Mouse (Mus musculus): ENCODE measurements around the gene Col15a1. TPM values are rescaled to one million over a fixed set of nuclear protein-coding genes. Genes with fewer than 3 reads are reported as not detected.
A peak's percentile ranks its signal among the peaks of the same experiment; 100 is the strongest.

Gene Col15a1
- polyA plus RNA-seq, 1 experiment from 2014 or later: 3.1 TPM

DNA sequence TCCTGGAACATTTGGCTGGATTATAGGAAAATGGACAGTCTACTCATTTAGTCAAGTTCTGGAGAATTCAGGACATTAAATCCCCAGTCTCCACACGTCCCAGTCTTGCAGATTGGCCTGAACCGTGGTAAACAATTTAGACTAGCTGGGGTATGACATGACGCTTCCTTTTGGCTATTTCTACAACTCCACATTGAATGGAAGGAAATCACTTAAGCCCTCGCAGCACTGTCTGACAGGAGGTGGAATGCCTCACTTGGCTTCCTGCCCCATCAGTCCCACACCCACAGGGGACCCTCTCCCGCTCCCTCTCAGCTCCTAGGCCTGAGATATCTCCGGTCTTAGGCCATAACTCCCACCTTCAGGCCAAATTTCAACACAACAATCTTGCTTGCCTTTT, 2.1 kb upstream of the Col15a1 start:
- WGBS: 82% methylated on average over 6 of the region's 6 CpGs
- Histone ChIP-seq H3K9ac (replicated peaks) (no peak overlapping the region), H3K4me2 (replicated peaks) (no peak overlapping the region), H3K36me3 (no peaks in the 10 kb centered on the region), H3K4me3 (no peak overlapping the region), H3K27ac (replicated peaks) (no peak overlapping the region), H3K4me1 (peaks cover 13% of the 10 kb centered on the region; the same call in 1 of the 2 replicates), H3K27me3 (peaks cover 40% of the 10 kb centered on the region), H3K9me3 (no peaks in the 10 kb centered on the region)
- no peak for ATAC-seq (replicated peaks)

DNA sequence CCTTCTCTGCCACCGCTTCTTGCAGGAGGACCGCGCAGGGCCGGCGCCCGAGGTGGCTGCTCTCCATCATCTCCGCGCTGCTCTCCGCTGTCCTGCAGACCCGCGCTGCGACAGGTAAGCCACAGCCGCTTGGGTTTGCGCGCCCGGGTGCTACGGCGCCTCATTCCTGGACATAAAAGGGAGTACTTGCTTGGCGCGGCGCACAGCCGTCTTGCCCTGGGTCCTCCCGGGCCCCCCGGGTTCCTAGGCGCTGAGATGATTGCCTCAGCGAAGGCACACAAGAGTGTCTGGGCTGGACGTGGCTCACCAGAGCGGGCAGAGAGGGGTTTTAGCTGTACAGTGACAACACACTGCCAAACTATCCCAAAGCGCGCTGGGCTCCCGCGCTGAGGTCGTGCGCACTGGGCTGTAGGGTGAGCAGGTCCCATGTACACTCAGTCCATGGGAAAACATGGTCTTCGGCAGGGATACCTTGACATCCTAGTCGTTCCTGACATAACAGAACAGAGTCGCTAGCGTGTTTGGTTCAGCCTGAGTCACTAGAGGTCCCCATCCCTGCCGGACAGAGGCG, 545 bp downstream of the Col15a1 start:
- WGBS: 2% methylated on average over 40 of the region's 40 CpGs
- H3K27me3 ChIP-seq: peaks cover 40% of the 10 kb centered on the region
- ATAC-seq (replicated peaks): peak; percentile 75

GRCm38 (mm10) chr4:47209466-47209865, 1.5 kb downstream of the Col15a1 start:
- Histone ChIP-seq H3K36me3 (no peaks in the 10 kb centered on the region), H3K4me2 (replicated peaks) (no peak overlapping the region), H3K27me3 (peaks cover 40% of the 10 kb centered on the region), H3K9ac (replicated peaks) (no peak overlapping the region), H3K9me3 (no peaks in the 10 kb centered on the region), H3K27ac (replicated peaks) (no peak overlapping the region), H3K4me1 (peaks cover 13% of the 10 kb centered on the region; the same call in 1 of the 2 replicates), H3K4me3 (no peak overlapping the region)
- 82% methylated on average over 7 of the region's 7 CpGs for WGBS
- no peak for ATAC-seq (replicated peaks)

More for the DNA sequence above, 545 bp downstream of the Col15a1 start:
- Histone ChIP-seq H3K4me1 (peaks cover 13% of the 10 kb centered on the region; the same call in 1 of the 2 replicates), H3K4me2 (replicated peaks) (peak overlapping the region; percentile 72), H3K27ac (replicated peaks) (no peak overlapping the region), H3K36me3 (no peaks in the 10 kb centered on the region), H3K9ac (replicated peaks) (peak overlapping the region; percentile 47), H3K9me3 (no peaks in the 10 kb centered on the region), H3K4me3 (peak overlapping the region; percentile 51)

DNA sequence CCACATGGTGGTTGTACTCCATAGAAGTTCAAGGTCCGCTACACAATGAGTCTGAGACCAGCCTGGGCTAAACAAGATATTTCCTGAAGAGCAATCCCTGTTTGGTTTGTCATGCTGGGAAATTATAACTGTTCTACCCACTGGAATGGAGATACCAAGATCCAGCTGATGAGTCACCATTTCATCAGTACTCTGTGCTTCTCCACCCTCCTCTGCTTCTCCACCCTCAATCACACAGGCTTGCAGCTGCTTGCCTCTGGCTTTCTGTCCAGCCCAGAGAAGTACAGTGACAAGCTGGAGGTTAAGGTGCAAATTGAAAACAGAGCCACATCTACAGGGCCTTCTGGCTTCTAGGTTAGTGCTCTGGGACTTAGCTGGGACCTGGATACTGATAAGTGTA, 10.9 kb downstream of the Col15a1 start:
- no peaks in the 10 kb centered on the region for H3K4me1 ChIP-seq
- WGBS: 90% methylated on average over 1 of the region's 1 CpGs
- no peak for ATAC-seq (replicated peaks)
- no peaks in the 10 kb centered on the region for H3K36me3 ChIP-seq
- no peak overlapping the region for H3K4me3 ChIP-seq
- H3K4me2 ChIP-seq (replicated peaks): no peak overlapping the region
- no peaks in the 10 kb centered on the region for H3K27me3 ChIP-seq
- no peaks in the 10 kb centered on the region for H3K9me3 ChIP-seq
- H3K27ac ChIP-seq (replicated peaks): no peak overlapping the region
- no peak overlapping the region for H3K9ac ChIP-seq (replicated peaks)

GRCm38 (mm10) chr4:47219393-47219792, 11.4 kb downstream of the Col15a1 start:
- H3K4me3 ChIP-seq: no peak overlapping the region
- no peaks in the 10 kb centered on the region for H3K4me1 ChIP-seq
- no peak overlapping the region for H3K4me2 ChIP-seq (replicated peaks)
- no peaks in the 10 kb centered on the region for H3K27me3 ChIP-seq
- no peaks in the 10 kb centered on the region for H3K36me3 ChIP-seq
- H3K27ac ChIP-seq (replicated peaks): no peak overlapping the region
- H3K9me3 ChIP-seq: no peaks in the 10 kb centered on the region
- no peak overlapping the region for H3K9ac ChIP-seq (replicated peaks)
- ATAC-seq (replicated peaks): no peak
- WGBS: 87% methylated on average over 10 of the region's 10 CpGs

DNA sequence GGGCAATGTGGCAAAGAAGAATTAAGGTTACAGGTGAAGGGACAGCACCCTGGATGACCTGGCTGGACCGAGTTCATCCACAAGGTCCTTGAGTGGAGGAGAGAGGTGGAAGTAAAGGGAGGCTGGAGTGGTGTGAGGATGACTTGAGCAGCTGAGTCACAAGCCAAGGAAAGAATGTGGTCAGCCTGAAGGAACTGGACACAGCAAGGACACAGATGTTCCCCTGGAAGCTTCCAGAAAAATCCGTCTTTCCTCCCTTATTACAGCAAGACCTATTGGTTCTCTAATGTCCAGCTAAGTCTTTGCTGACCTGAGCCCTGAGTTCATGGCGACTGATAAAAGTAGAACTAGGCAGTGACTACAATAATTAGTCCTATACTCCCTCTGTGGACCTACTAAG, 12.6 kb downstream of the Col15a1 start:
- H3K9me3 ChIP-seq: no peaks in the 10 kb centered on the region
- H3K27ac ChIP-seq (replicated peaks): no peak overlapping the region
- H3K27me3 ChIP-seq: no peaks in the 10 kb centered on the region
- no peak for ATAC-seq (replicated peaks)
- 79% methylated on average over 3 of the region's 3 CpGs for WGBS
- no peak overlapping the region for H3K4me3 ChIP-seq
- H3K36me3 ChIP-seq: no peaks in the 10 kb centered on the region
- no peak overlapping the region for H3K4me2 ChIP-seq (replicated peaks)
- no peak overlapping the region for H3K9ac ChIP-seq (replicated peaks)
- H3K4me1 ChIP-seq: 0 out of 2 replicates have a peak, but pooled peaks cover 1% of the 10 kb centered on the region

DNA sequence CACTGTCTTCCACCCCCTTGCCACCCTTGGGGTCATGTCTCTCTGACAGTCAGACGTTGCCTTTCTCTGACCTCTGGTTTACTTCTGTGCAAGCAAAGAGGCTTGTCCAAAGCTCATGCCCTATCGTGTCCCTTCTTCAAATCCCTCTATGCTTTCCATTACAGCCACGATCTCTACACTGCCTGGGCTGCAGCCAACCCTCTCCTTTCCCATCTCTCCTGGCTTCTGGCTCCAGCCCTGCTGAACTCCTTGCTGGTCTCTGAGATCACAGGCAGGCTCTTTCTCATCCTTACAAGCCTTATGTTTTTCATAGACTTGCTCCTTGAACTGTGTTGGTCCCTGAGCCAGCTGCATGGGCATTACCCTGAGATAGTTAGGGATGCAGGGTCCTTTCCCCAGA, 14.2 kb downstream of the Col15a1 start:
- Histone ChIP-seq H3K36me3 (no peaks in the 10 kb centered on the region), H3K4me2 (replicated peaks) (no peak overlapping the region), H3K27me3 (no peaks in the 10 kb centered on the region), H3K4me3 (no peak overlapping the region), H3K27ac (replicated peaks) (no peak overlapping the region), H3K9ac (replicated peaks) (no peak overlapping the region), H3K4me1 (0 out of 2 replicates have a peak, but pooled peaks cover 10% of the 10 kb centered on the region), H3K9me3 (no peaks in the 10 kb centered on the region)
- ATAC-seq (replicated peaks): no peak
- WGBS: 81% methylated on average over 3 of the region's 3 CpGs

DNA sequence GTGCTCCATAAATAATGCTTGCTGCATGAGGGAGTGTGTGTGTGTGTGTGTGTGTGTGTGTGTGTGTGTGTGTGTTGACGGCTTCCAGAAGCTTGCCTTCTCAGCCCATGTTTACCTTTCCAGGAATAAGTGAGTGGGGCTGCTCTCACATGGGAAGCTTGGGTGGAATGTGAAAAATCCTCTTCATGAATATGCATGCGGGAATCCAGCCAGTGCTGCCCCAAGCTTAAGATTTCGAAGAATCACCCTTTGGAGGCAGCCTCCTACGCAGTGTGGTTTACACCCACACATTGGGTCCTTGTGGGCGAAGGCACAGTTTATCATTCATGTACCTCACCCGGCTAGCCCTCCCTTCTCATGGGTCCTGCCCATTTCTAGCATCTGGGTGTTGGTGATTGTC, 18.0 kb downstream of the Col15a1 start:
- no peak overlapping the region for H3K4me3 ChIP-seq
- no peak overlapping the region for H3K27ac ChIP-seq (replicated peaks)
- no peaks in the 10 kb centered on the region for H3K36me3 ChIP-seq
- no peak overlapping the region for H3K9ac ChIP-seq (replicated peaks)
- H3K27me3 ChIP-seq: no peaks in the 10 kb centered on the region
- no peaks in the 10 kb centered on the region for H3K9me3 ChIP-seq
- WGBS: 52% methylated on average over 6 of the region's 6 CpGs
- peaks cover 18% of the 10 kb centered on the region; the same call in 1 of the 2 replicates for H3K4me1 ChIP-seq
- no peak overlapping the region for H3K4me2 ChIP-seq (replicated peaks)
- peak; percentile 44; the same call in 1 of the 2 replicates for ATAC-seq (replicated peaks)

DNA sequence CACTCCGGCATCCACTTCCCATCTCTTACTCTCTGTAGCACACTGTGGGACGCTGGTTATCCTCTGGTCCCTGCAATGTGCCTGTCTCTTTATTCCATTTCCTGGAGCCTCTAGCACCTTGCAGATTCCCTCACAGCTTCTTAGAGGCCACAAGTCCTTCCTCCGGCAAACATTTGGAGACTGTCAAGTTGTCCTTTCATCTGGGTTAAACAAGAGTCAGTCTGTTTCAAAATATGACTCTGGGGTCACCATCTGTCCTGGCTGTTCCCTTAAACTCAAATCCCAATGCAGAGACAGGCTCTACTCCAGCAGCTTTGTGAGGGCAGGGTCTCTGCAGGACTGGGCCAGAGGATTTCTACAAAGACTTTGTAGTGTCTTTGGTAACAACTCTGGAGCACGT, 19.1 kb downstream of the Col15a1 start:
- Histone ChIP-seq H3K4me1 (peaks cover 18% of the 10 kb centered on the region; the same call in 1 of the 2 replicates), H3K4me3 (no peak overlapping the region), H3K9ac (replicated peaks) (no peak overlapping the region), H3K9me3 (no peaks in the 10 kb centered on the region), H3K27me3 (no peaks in the 10 kb centered on the region), H3K36me3 (no peaks in the 10 kb centered on the region), H3K4me2 (replicated peaks) (no peak overlapping the region), H3K27ac (replicated peaks) (0 out of 2 replicates have a peak overlapping the region, but pooled peaks have one; percentile 2)
- no peak for ATAC-seq (replicated peaks)
- 74% methylated on average over 4 of the region's 4 CpGs for WGBS

GRCm38 (mm10) chr4:47227756-47228155, 19.8 kb downstream of the Col15a1 start:
- 39% methylated on average over 6 of the region's 6 CpGs for WGBS
- peak; percentile 86 for ATAC-seq (replicated peaks)
- H3K27ac ChIP-seq (replicated peaks): 0 out of 2 replicates have a peak overlapping the region, but pooled peaks have one; percentile 2

GRCm38 (mm10) chr4:47228945-47229344, 21.0 kb downstream of the Col15a1 start:
- Histone ChIP-seq H3K4me2 (replicated peaks) (no peak overlapping the region), H3K36me3 (no peaks in the 10 kb centered on the region), H3K4me1 (peaks cover 18% of the 10 kb centered on the region; the same call in 1 of the 2 replicates), H3K9me3 (no peaks in the 10 kb centered on the region), H3K9ac (replicated peaks) (no peak overlapping the region), H3K4me3 (no peak overlapping the region), H3K27me3 (no peaks in the 10 kb centered on the region), H3K27ac (replicated peaks) (no peak overlapping the region)
- 83% methylated on average over 5 of the region's 5 CpGs for WGBS
- no peak for ATAC-seq (replicated peaks)

More at GRCm38 (mm10) chr4:47227756-47228155, 19.8 kb downstream of the Col15a1 start:
- no peak overlapping the region for H3K4me3 ChIP-seq
- no peaks in the 10 kb centered on the region for H3K27me3 ChIP-seq
- no peak overlapping the region for H3K9ac ChIP-seq (replicated peaks)
- no peaks in the 10 kb centered on the region for H3K36me3 ChIP-seq
- H3K4me1 ChIP-seq: peaks cover 18% of the 10 kb centered on the region; the same call in 1 of the 2 replicates
- H3K4me2 ChIP-seq (replicated peaks): no peak overlapping the region
- no peaks in the 10 kb centered on the region for H3K9me3 ChIP-seq

GRCm38 (mm10) chr4:47230498-47230897, 22.5 kb downstream of the Col15a1 start:
- 88% methylated on average over 7 of the region's 7 CpGs for WGBS
- Histone ChIP-seq H3K4me1 (peaks cover 28% of the 10 kb centered on the region), H3K27me3 (no peaks in the 10 kb centered on the region), H3K9ac (replicated peaks) (no peak overlapping the region), H3K9me3 (no peaks in the 10 kb centered on the region), H3K4me3 (no peak overlapping the region), H3K4me2 (replicated peaks) (no peak overlapping the region), H3K36me3 (no peaks in the 10 kb centered on the region), H3K27ac (replicated peaks) (no peak overlapping the region)
- no peak for ATAC-seq (replicated peaks)

DNA sequence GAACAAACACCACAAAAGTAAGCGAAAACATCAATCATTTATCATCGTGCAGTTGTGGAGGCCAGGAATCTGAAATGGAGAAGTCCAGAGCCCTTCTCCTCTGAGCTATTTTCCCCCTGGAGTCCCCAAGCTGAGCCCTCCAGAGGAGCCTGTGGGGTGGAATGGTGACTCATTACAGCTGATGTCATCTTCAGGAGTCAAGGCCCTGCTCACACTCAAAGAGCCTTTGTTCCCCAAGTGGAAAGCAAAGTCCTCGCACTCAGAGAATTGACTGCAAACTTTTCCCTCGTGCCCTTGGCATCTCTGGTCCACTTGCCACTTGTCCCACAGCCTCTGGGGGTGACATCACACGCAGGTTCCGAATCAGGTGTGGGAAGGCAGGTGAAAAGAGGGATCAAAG, 23.4 kb downstream of the Col15a1 start:
- no peak overlapping the region for H3K27ac ChIP-seq (replicated peaks)
- H3K9ac ChIP-seq (replicated peaks): no peak overlapping the region
- no peaks in the 10 kb centered on the region for H3K9me3 ChIP-seq
- no peak overlapping the region for H3K4me3 ChIP-seq
- H3K27me3 ChIP-seq: no peaks in the 10 kb centered on the region
- WGBS: 80% methylated on average over 6 of the region's 6 CpGs
- H3K4me2 ChIP-seq (replicated peaks): no peak overlapping the region
- no peak for ATAC-seq (replicated peaks)
- H3K4me1 ChIP-seq: peaks cover 24% of the 10 kb centered on the region
- H3K36me3 ChIP-seq: no peaks in the 10 kb centered on the region

All from forebrain, embryonic 15.5 days (tissue).